Mouse (Mus musculus) kidney, embryonic 14.5 days (tissue): ENCODE measurements around the gene Ankrd34a. TPM values are rescaled to one million over a fixed set of nuclear protein-coding genes. Genes with fewer than 3 reads are reported as not detected.

Source experiments
- ATAC-seq: fragments of 200-750 bp; cut with Nextera tagmentation; 2 replicates; pipeline ENCODE4 v1.8.0; 2017; ENCODE audit warnings: moderate number of reproducible peaks, mild to moderate bottlenecking, moderate TSS enrichment, moderate library complexity; ENCODE audit not compliant: low FRiP score, low TSS enrichment
- H3K27ac ChIP-seq: fragments of 300-500 bp; sonication (generic); 2 replicates; pipeline ENCODE4 v1.5.1; 2014; ENCODE audit warnings: low read depth, mild to moderate bottlenecking, low read length, moderate library complexity, mixed read lengths
- H3K27me3 ChIP-seq: fragments of 300-500 bp; sonication (generic); 2 replicates; pipeline ENCODE4 v1.6.1; 2014; ENCODE audit warnings: mild to moderate bottlenecking, low read length; ENCODE audit not compliant: control insufficient read depth, insufficient read depth
- H3K36me3 ChIP-seq: fragments of 300-500 bp; sonication (generic); 2 replicates; pipeline ENCODE4 v1.6.1; 2014; ENCODE audit warnings: low read length, mixed read lengths; ENCODE audit not compliant: control insufficient read depth, insufficient read depth
- H3K4me1 ChIP-seq: fragments of 300-500 bp; sonication (generic); 2 replicates; pipeline ENCODE4 v1.6.1; 2014; ENCODE audit warnings: low read length, mixed read lengths; ENCODE audit not compliant: control insufficient read depth, insufficient read depth
- H3K4me2 ChIP-seq: fragments of 300-500 bp; sonication (generic); replicated peaks from 2 replicates; pipeline ENCODE4 v1.6.1; 2014; ENCODE audit warnings: low read depth, mild to moderate bottlenecking, low read length
- H3K4me3 ChIP-seq: fragments of 300-500 bp; sonication (generic); 2 replicates; pipeline ENCODE4 v1.5.1; 2014; ENCODE audit warnings: mild to moderate bottlenecking, low read length
- H3K9ac ChIP-seq: fragments of 300-500 bp; sonication (generic); 2 replicates; pipeline ENCODE4 v1.6.1; 2014; ENCODE audit warnings: low read depth, mild to moderate bottlenecking, low read length, moderate library complexity
- H3K9me3 ChIP-seq: fragments of 300-500 bp; sonication (generic); 2 replicates; pipeline ENCODE4 v1.6.1; 2016; ENCODE audit warnings: low read length; ENCODE audit not compliant: control insufficient read depth
- WGBS: fragments of 180-500 bp; shearing (Covaris S2); extraction: QIAGEN DNeasy Blood & Tissue Kit; methylation state at CpG from one replicate; pipeline ENCODE4 v1.1.7; 2014; 5-methylcytosine and 5-hydroxymethylcytosine counted together
- polyA plus RNA-seq: library from polyadenylated mRNA; unstranded; fragments of >200 nt; fragmentation: Nextera tagmentation; extraction: Ambion mirVana; gene quantifications from 2 replicates; pipeline ENCODE4 v1.2.1, GENCODE M21; 2014

The Ankrd34a gene
- polyA plus RNA-seq, 1 experiment from 2014 or later = 1.8 TPM

DNA sequence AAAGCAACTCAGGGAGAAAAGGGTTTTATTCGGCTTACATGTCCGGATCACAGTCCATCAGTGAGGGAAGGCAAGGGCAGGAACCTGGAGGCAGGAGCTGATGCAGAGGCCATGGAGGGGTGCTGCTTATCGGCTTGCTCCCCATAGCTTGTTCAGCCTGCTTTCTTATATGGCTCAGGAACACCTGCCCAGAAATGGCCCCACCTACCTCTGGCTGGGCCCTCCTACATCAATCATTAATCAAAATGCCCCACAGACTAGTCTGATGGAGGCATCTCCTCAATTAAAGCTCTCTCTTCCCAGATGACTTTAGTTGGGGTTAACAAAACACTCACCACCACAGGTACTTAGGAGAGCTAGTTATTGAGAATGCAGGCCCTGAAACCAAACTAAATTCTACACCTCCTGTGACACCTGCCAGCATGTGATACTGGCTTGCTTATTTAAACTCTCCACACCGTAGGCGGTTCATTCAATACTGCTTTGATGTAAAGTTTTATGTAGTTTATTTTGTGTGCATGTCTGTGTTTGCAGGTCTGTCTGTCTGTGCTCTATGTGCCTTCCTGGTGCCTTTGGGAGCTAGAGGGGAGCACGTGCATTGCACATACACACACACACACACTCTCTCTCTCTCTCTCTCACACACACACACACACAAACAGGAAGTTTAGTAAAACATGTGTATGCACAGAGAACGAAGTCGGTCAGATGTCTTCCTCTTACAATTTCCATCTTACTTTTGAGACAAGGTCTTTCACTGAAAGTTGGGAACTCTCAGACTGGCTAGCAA lies 29.6 kb upstream of the Ankrd34a start:
- H3K4me2 ChIP-seq = no peak overlapping the region
- no peaks in the 10 kb centered on the region for H3K27me3 ChIP-seq
- no peak overlapping the region for H3K27ac ChIP-seq
- H3K4me1 ChIP-seq = peaks cover 14% of the 10 kb centered on the region; the same call in 1 of the 2 replicates
- no peaks in the 10 kb centered on the region for H3K9me3 ChIP-seq
- H3K4me3 ChIP-seq = no peak overlapping the region
- no peak overlapping the region for H3K9ac ChIP-seq
- no peaks in the 10 kb centered on the region for H3K36me3 ChIP-seq
- WGBS = 74% methylated on average over 8 of the region's 8 CpGs
- ATAC-seq = no peak

DNA sequence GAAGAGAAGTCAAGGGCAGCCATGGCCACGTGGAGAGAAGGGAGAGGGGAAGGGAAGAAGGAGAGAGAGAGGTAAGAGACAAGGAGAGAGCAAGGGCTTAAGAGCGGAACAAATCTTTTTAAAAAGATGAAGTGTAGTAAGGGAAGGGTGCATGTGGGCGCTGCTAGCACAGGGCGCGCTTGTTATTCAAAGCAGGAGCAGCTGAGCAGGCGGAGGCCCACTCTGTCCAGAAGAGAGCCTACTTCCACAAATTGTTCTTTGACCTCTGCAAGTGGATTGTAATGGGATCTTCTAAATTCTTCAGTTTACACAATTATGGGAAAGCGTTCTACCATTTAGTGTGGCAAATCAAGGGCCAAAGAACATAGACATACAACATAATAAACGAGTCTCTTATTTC lies 27.8 kb upstream of the Ankrd34a start:
- no peak for ATAC-seq
- Histone ChIP-seq H3K4me3 (no peak overlapping the region), H3K36me3 (no peaks in the 10 kb centered on the region), H3K9ac (no peak overlapping the region), H3K4me1 (peaks cover 11% of the 10 kb centered on the region; the same call in 1 of the 2 replicates), H3K4me2 (no peak overlapping the region), H3K9me3 (no peaks in the 10 kb centered on the region), H3K27ac (no peak overlapping the region), H3K27me3 (no peaks in the 10 kb centered on the region)
- WGBS = 80% methylated on average over 8 of the region's 8 CpGs

DNA sequence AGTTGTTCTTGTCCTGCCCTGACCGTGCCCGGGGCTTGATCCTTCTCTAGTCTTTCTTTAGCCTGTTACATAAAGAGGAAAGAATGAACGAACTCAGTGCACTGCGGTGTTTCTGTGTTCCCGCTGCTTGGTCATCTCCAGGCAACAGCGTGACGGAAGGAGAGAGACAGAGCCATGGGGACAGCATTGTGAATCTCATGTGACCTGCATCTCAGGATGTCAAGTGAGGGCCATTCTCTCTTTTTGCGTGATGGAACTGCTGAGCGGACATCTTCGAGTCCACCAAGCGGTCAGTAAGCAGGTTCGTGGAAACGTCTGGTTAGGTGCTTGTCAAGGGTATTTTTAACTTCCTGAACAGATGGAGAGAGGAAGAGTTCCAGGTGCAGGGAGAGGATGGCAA lies 26.9 kb upstream of the Ankrd34a start:
- no peak overlapping the region for H3K9ac ChIP-seq
- no peaks in the 10 kb centered on the region for H3K36me3 ChIP-seq
- H3K27me3 ChIP-seq = no peaks in the 10 kb centered on the region
- H3K4me2 ChIP-seq = no peak overlapping the region
- no peak overlapping the region for H3K27ac ChIP-seq
- no peaks in the 10 kb centered on the region for H3K9me3 ChIP-seq
- 91% methylated on average over 13 of the region's 13 CpGs for WGBS
- H3K4me1 ChIP-seq = peaks cover 6% of the 10 kb centered on the region; the same call in 1 of the 2 replicates
- no peak for ATAC-seq
- H3K4me3 ChIP-seq = no peak overlapping the region

DNA sequence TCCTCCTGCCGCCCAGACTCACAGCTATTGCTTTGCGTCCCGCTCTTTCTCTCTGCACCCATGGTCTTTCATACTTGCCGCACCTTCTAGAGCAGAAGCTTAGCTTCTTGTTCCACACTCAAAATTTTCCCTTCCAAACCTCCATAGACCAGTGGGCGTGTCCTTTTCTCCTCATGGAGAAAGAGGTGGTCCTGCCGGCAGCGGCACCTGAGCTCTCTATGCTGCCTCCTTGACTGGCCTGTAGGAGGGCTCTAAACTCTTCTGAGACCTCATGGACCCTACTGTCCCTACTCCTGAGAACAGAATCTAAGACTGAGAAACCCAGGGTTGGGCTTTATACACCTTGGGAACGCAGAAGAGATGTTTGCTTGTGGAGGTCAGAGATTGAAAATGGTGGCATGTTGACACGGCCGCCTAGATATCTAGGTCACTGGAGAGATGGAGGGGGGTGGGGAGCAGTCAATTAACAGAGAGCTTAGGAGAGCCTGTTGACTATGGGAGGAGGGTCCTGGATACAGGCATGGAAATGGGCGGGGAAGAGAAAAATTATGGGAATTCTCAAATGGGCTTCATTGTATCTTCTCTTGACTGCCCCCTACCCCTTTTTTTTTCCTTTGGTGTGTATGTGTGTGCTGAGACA lies 26.4 kb upstream of the Ankrd34a start:
- peaks cover under 1% of the 10 kb centered on the region; the same call in 1 of the 2 replicates for H3K4me1 ChIP-seq
- no peak for ATAC-seq
- H3K27ac ChIP-seq = no peak overlapping the region

DNA sequence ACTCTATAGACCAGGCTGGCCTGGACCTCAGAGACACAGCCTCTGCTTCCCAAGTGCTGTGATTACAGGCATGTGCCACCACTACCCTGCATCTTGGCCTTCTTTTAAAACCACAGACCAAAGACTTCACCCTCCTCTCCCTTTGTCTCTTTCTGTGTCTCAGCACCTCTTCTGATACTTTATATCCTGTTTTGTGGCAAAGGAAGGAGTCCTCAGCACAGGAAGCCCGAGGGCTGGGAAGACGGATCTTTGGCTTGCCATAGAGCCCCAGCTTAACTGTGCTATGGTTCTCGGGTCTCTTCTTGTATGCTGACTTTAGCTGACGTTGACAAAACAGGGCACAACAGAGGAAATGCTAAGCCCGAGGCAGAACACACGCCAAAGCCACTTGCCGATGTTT lies 25.8 kb upstream of the Ankrd34a start:
- H3K4me2 ChIP-seq = no peak overlapping the region
- H3K9ac ChIP-seq = no peak overlapping the region
- no peaks in the 10 kb centered on the region for H3K27me3 ChIP-seq
- H3K27ac ChIP-seq = no peak overlapping the region
- 0 out of 2 replicates have a peak, but pooled peaks cover 3% of the 10 kb centered on the region for H3K4me1 ChIP-seq
- 71% methylated on average over 7 of the region's 7 CpGs for whole genome bisulfite sequencing
- no peaks in the 10 kb centered on the region for H3K36me3 ChIP-seq
- H3K4me3 ChIP-seq = no peak overlapping the region
- no peaks in the 10 kb centered on the region for H3K9me3 ChIP-seq
- no peak for ATAC-seq

More for the DNA sequence above, 26.4 kb upstream of the Ankrd34a start:
- Histone ChIP-seq H3K27me3 (no peaks in the 10 kb centered on the region), H3K4me3 (no peak overlapping the region), H3K9me3 (no peaks in the 10 kb centered on the region), H3K36me3 (no peaks in the 10 kb centered on the region), H3K4me2 (no peak overlapping the region), H3K9ac (no peak overlapping the region)
- WGBS = 81% methylated on average over 11 of the region's 11 CpGs

DNA sequence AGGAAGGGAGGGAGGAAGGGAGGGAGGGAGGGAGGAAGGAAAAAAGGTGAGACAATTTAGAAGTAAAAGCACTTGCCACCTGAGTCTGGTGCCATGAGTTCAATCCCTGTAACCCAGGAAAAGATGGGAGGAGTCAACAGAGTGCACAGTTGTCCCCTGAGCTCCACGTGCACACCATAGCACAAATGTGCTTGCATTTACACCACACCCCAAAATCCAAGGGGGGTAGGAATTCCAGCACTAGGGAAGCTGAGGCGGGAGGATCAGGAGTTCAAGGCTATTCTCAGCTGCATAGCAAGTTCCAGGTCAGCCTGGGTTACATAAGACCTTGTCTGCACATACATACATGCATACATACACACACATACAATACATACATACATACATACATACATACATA lies 25.1 kb upstream of the Ankrd34a start:
- no peaks in the 10 kb centered on the region for H3K27me3 ChIP-seq
- H3K4me1 ChIP-seq = 0 out of 2 replicates have a peak, but pooled peaks cover 6% of the 10 kb centered on the region
- no peak overlapping the region for H3K4me3 ChIP-seq
- WGBS = 82% methylated on average over 2 of the region's 2 CpGs
- H3K36me3 ChIP-seq = no peaks in the 10 kb centered on the region
- H3K9me3 ChIP-seq = no peaks in the 10 kb centered on the region
- H3K27ac ChIP-seq = no peak overlapping the region
- H3K9ac ChIP-seq = no peak overlapping the region
- no peak overlapping the region for H3K4me2 ChIP-seq
- ATAC-seq = no peak

DNA sequence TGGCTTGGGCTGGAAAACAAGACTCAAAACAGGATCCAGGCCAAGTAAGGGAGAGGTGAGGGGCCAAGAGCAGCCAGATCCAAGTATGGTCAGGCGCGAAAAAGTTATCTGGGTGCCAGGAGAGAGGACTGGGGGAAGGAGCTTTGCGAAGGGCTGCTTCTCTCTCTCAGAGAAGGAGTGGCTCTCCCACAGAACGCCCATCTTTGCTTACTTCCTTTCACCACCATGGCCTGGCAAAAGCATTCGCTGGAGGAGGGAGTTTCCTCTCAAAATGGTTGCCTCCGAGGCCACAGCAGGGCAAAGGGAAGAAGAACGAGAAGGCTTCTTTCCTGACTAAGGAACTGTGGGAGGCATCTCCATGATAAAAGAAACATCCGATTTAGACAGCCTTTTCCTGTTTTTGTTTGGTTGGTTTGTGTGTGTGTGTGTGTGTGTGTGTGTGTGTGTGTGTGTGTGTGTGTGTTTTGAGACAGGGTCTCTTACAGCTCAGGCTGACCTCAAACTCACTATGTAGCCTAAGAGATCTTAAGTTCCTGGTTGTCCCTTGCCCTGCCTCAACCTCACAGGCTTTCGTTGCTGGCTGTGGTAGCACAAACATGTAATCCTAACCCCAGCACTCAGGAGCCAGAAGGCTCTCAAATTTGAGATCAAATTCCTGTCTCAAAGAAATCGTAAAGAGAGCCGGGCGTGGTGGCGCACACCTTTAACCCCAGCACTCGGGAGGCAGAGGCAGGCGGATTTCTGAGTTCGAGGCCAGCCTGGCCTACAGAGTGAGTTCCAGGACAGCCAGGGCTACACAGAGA lies 24.3 kb upstream of the Ankrd34a start:
- H3K27ac ChIP-seq = no peak overlapping the region; the same call in 1 of the 2 replicates
- no peaks in the 10 kb centered on the region for H3K27me3 ChIP-seq
- no peak overlapping the region for H3K4me2 ChIP-seq
- WGBS = 70% methylated on average over 16 of the region's 16 CpGs
- H3K4me1 ChIP-seq = peaks cover 6% of the 10 kb centered on the region
- H3K4me3 ChIP-seq = no peak overlapping the region
- ATAC-seq = no peak
- H3K36me3 ChIP-seq = no peaks in the 10 kb centered on the region
- no peaks in the 10 kb centered on the region for H3K9me3 ChIP-seq
- no peak overlapping the region for H3K9ac ChIP-seq

DNA sequence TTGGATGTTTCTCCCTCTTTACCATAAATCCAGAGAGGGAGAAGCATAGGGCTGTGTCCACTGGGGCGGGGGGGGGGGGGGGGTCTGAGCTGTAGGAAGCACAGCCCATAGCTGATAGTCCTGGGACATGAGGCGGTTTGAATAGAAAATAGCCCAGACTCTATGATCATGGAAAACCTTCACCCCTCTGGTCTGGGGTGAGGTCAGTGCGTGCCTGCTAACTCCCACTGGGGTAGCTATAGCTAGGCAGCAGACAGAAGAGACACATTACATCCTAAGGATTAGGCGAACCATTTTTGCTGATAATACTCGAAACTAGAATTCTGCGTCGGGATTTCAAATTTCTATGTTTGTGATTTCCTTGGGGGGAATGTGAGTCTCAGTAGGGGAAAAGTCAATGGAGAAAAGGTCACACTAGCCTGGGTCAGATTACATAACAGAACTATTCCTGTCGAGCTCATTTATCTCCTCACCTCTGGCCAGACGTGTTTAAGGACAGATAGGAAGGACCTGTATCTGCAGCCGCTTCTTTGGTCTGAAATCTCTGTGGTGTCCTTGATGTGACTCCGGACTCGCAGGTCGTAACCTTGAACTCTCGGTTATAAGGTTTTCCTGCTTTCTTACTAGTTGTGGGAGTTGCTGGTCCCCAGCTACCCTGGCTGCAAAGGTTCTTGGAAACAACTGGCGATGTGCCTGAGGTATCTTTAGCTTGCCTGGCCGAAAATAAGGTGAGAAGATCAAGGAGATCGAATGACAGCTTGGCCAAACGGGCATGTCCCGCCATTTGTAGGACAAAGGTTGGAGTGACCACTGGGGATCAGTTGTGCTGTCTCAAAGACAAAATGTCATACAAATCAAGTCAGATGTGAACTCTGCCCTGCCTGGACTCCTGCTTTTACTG lies 22.6 kb upstream of the Ankrd34a start:
- H3K4me3 ChIP-seq = no peak overlapping the region
- H3K9me3 ChIP-seq = no peaks in the 10 kb centered on the region
- no peaks in the 10 kb centered on the region for H3K36me3 ChIP-seq
- no peak for ATAC-seq
- no peak overlapping the region for H3K9ac ChIP-seq
- H3K4me1 ChIP-seq = peaks cover 14% of the 10 kb centered on the region
- no peak overlapping the region for H3K4me2 ChIP-seq
- H3K27me3 ChIP-seq = no peaks in the 10 kb centered on the region
- WGBS = 60% methylated on average over 18 of the region's 19 CpGs
- H3K27ac ChIP-seq = no peak overlapping the region
